Mouse (Mus musculus) myocyte (in vitro differentiated cells): Measurements from ENCODE around the gene Rab17. TPM values are rescaled to one million over a fixed set of nuclear protein-coding genes. Genes with fewer than 3 reads are reported as not detected.

ENCODE experiments used
- H3K27me3 ChIP-seq: one replicate; pipeline ENCODE4 v1.6.1; 2011; ENCODE audit not compliant: control insufficient read depth, insufficient read depth, insufficient read length
- H3K36me3 ChIP-seq: one replicate; pipeline ENCODE4 v1.6.1; 2011; ENCODE audit not compliant: control insufficient read depth, insufficient read depth
- H3K4me2 ChIP-seq: one replicate; pipeline ENCODE4 v1.6.1; 2011; ENCODE audit warnings: low read depth, control low read depth
- H3K4me3 ChIP-seq: one replicate; pipeline ENCODE4 v1.5.1; 2011; ENCODE audit warnings: mild to moderate bottlenecking, control low read depth, moderate library complexity
- H3K79me2 ChIP-seq: one replicate; pipeline ENCODE4 v1.6.1; 2011; ENCODE audit not compliant: control insufficient read depth, insufficient read depth
- H3ac ChIP-seq: one replicate; pipeline ENCODE4 v1.6.1; 2011; ENCODE audit not compliant: control insufficient read depth, insufficient read length
- CEBPB ChIP-seq: IDR thresholded peaks from 2 replicates; pipeline ENCODE4 v1.6.1; 2011; ENCODE audit warnings: mild to moderate bottlenecking, moderate library complexity; ENCODE audit not compliant: poor library complexity, insufficient read depth, severe bottlenecking
- E2F4 ChIP-seq: IDR thresholded peaks from one replicate; pipeline ENCODE4 v1.6.1; 2011; ENCODE audit warnings: mild to moderate bottlenecking, control low read depth, moderate library complexity; ENCODE audit not compliant: insufficient read depth
- MAX ChIP-seq: IDR thresholded peaks from one replicate; pipeline ENCODE4 v1.6.1; 2011; ENCODE audit warnings: low read depth, mild to moderate bottlenecking, control low read depth
- MYOD1 ChIP-seq, 3 experiments: IDR thresholded peaks; one replicate each; pipeline ENCODE4 v1.6.1; 2011; ENCODE audit warnings: control low read depth in 2 of 3, low read depth in 2 of 3, mild to moderate bottlenecking in 2 of 3, moderate library complexity in 1 of 3; ENCODE audit not compliant: insufficient read length in 2 of 3, control insufficient read depth in 1 of 3
- MYOG ChIP-seq, 3 experiments: IDR thresholded peaks; one replicate each; pipeline ENCODE4 v1.6.1; 2011; ENCODE audit warnings: control low read depth in 2 of 3, low read depth in 2 of 3, mild to moderate bottlenecking in 2 of 3; ENCODE audit not compliant: insufficient read length in 2 of 3, control insufficient read depth in 1 of 3, insufficient read depth in 1 of 3
- POLR2A ChIP-seq: IDR thresholded peaks from one replicate; pipeline ENCODE4 v1.6.1; 2011; ENCODE audit warnings: low read depth, mild to moderate bottlenecking, control low read depth, moderate library complexity; ENCODE audit not compliant: insufficient read length
- POLR2AphosphoS2 ChIP-seq: IDR thresholded peaks from one replicate; pipeline ENCODE4 v1.6.1; 2011; ENCODE audit warnings: low read depth, control low read depth; ENCODE audit not compliant: insufficient read length
- REST ChIP-seq: IDR thresholded peaks from one replicate; pipeline ENCODE4 v1.6.1; 2011; ENCODE audit warnings: mild to moderate bottlenecking, control low read depth, moderate library complexity; ENCODE audit not compliant: insufficient read depth, insufficient read length
- SRF ChIP-seq: IDR thresholded peaks from one replicate; pipeline ENCODE4 v1.6.1; 2011; ENCODE audit warnings: low read depth; ENCODE audit not compliant: control insufficient read depth, insufficient read length
- TCF12 ChIP-seq: IDR thresholded peaks from one replicate; pipeline ENCODE4 v1.6.1; 2011; ENCODE audit warnings: mild to moderate bottlenecking, control low read depth; ENCODE audit not compliant: poor library complexity, insufficient read depth, severe bottlenecking
- TCF3 ChIP-seq: IDR thresholded peaks from one replicate; pipeline ENCODE4 v1.6.1; 2011; ENCODE audit warnings: low read depth, control low read depth; ENCODE audit not compliant: insufficient read length
- USF1 ChIP-seq: IDR thresholded peaks from one replicate; pipeline ENCODE4 v1.6.1; 2011; ENCODE audit warnings: low read depth, mild to moderate bottlenecking, control low read depth, moderate library complexity
- polyA plus RNA-seq: library from polyadenylated mRNA; unstranded; fragments of >200 nt; fragmentation: generic; extraction: Trizol; gene quantifications from one replicate; pipeline ENCODE4 v1.2.1, GENCODE M21; 2012; ENCODE audit warnings: missing spikeins

Gene Rab17
- polyA plus RNA-seq, 1 experiment = not detected

GRCm38 (mm10) chr1:90972911-90973573 lies 3.6 kb upstream of the Rab17 start:
- TF ChIP-seq E2F4 (no peak), SRF (no peak), CEBPB (no peak), POLR2AphosphoS2 (no peak), TCF3 (no peak), POLR2A (no peak), USF1 (peak; percentile 42), MYOG (IDR thresholded peaks at IDR 0.05; ENCODE audit: control insufficient read depth in 1 of 3, insufficient read depth in 1 of 3, insufficient read length in 2 of 3, low read depth in 2 of 3) (peak in 1 of 3 experiments; percentile 75), TCF12 (no peak), MYOD1 (IDR thresholded peaks at IDR 0.05; ENCODE audit: control insufficient read depth in 1 of 3, insufficient read length in 2 of 3, low read depth in 2 of 3) (no peak)
- H3K36me3 ChIP-seq = no peaks in the 10 kb centered on the region
- no peaks in the 10 kb centered on the region for H3K27me3 ChIP-seq
- no peak overlapping the region for H3K4me3 ChIP-seq
- H3ac ChIP-seq = no peak overlapping the region
- no peaks in the 10 kb centered on the region for H3K79me2 ChIP-seq
- peak overlapping the region; percentile 44 for H3K4me2 ChIP-seq

- Histone ChIP-seq H3K27me3 (no peaks in the 10 kb centered on the region), H3ac (no peak overlapping the region), H3K36me3 (no peaks in the 10 kb centered on the region), H3K4me3 (no peak overlapping the region), H3K79me2 (no peaks in the 10 kb centered on the region), H3K4me2 (no peak overlapping the region)
- no peak for TF ChIP-seq REST
These were observed 475 bp upstream of the Rab17 start for GRCm38 (mm10) chr1:90969881-90970390.

GRCm38 (mm10) chr1:90968649-90969048 lies 812 bp downstream of the Rab17 start:
- no peak overlapping the region for H3K4me2 ChIP-seq
- no peak overlapping the region for H3ac ChIP-seq
- no peak overlapping the region for H3K4me3 ChIP-seq
- no peaks in the 10 kb centered on the region for H3K27me3 ChIP-seq
- H3K79me2 ChIP-seq = no peaks in the 10 kb centered on the region
- TF ChIP-seq MYOD1 (IDR thresholded peaks at IDR 0.05; ENCODE audit: control insufficient read depth in 1 of 3, insufficient read length in 2 of 3, low read depth in 2 of 3) (no peak), POLR2A (no peak), SRF (no peak), MAX (no peak), REST (no peak)
- H3K36me3 ChIP-seq = no peaks in the 10 kb centered on the region

- Histone ChIP-seq H3K4me2 (no peak overlapping the region), H3K79me2 (no peaks in the 10 kb centered on the region), H3K27me3 (peaks cover 3% of the 10 kb centered on the region), H3ac (no peak overlapping the region), H3K4me3 (no peak overlapping the region), H3K36me3 (no peaks in the 10 kb centered on the region)
- TF ChIP-seq MYOG (IDR thresholded peaks at IDR 0.05; ENCODE audit: control insufficient read depth in 1 of 3, insufficient read depth in 1 of 3, insufficient read length in 2 of 3, low read depth in 2 of 3) (peak in 1 of 3 experiments; percentile 43), MYOD1 (IDR thresholded peaks at IDR 0.05; ENCODE audit: control insufficient read depth in 1 of 3, insufficient read length in 2 of 3, low read depth in 2 of 3) (peak in 1 of 3 experiments; percentile 6), USF1 (no peak)
These were observed 1.9 kb downstream of the Rab17 start for GRCm38 (mm10) chr1:90967583-90967982.

- Histone ChIP-seq H3K27me3 (peaks cover 42% of the 10 kb centered on the region), H3K79me2 (no peaks in the 10 kb centered on the region)
These were observed 6.5 kb downstream of the Rab17 start for GRCm38 (mm10) chr1:90962994-90963393.

More at GRCm38 (mm10) chr1:90962994-90963393, 6.5 kb downstream of the Rab17 start:
- Histone ChIP-seq H3ac (no peak overlapping the region), H3K4me2 (no peak overlapping the region), H3K4me3 (no peak overlapping the region), H3K36me3 (no peaks in the 10 kb centered on the region)
- TF ChIP-seq E2F4 (no peak), MYOD1 (IDR thresholded peaks at IDR 0.05; ENCODE audit: control insufficient read depth in 1 of 3, insufficient read length in 2 of 3, low read depth in 2 of 3) (no peak), MAX (no peak), MYOG (IDR thresholded peaks at IDR 0.05; ENCODE audit: control insufficient read depth in 1 of 3, insufficient read depth in 1 of 3, insufficient read length in 2 of 3, low read depth in 2 of 3) (no peak), TCF12 (no peak), TCF3 (no peak), USF1 (no peak), REST (no peak), POLR2AphosphoS2 (no peak), SRF (no peak), POLR2A (no peak), CEBPB (no peak)
